Mouse (Mus musculus) forebrain, embryonic 16.5 days (tissue): ENCODE results near the gene Hibadh. TPM values are rescaled to one million over a fixed set of nuclear protein-coding genes. Genes with fewer than 3 reads are reported as not detected.

Source experiments
- ATAC-seq: fragments of 200-750 bp; cut with Nextera tagmentation; 2 replicates; pipeline ENCODE4 v1.8.0; 2017; ENCODE audit warnings: mild to moderate bottlenecking, moderate library complexity
- H3K27ac ChIP-seq: fragments of 300-500 bp; sonication (generic); 2 replicates; pipeline ENCODE4 v1.5.1; 2014; ENCODE audit warnings: low read length, control low read depth
- H3K27me3 ChIP-seq: fragments of 300-500 bp; sonication (generic); replicated peaks from 2 replicates; pipeline ENCODE4 v1.6.1; 2014; ENCODE audit warnings: low read length; ENCODE audit not compliant: control insufficient read depth, insufficient read depth
- H3K36me3 ChIP-seq: fragments of 300-500 bp; sonication (generic); 2 replicates; pipeline ENCODE4 v1.6.1; 2014; ENCODE audit not compliant: control insufficient read depth, insufficient read depth
- H3K4me1 ChIP-seq: fragments of 300-500 bp; sonication (generic); replicated peaks from 2 replicates; pipeline ENCODE4 v1.6.1; 2014; ENCODE audit warnings: low read length; ENCODE audit not compliant: control insufficient read depth, insufficient read depth
- H3K4me2 ChIP-seq: fragments of 300-500 bp; sonication (generic); 2 replicates; pipeline ENCODE4 v1.6.1; 2014; ENCODE audit warnings: mild to moderate bottlenecking, low read length, control low read depth
- H3K4me3 ChIP-seq: fragments of 300-500 bp; sonication (generic); replicated peaks from 2 replicates; pipeline ENCODE4 v1.5.1; 2014; ENCODE audit warnings: mild to moderate bottlenecking, low read length, control low read depth
- H3K9ac ChIP-seq: fragments of 300-500 bp; sonication (generic); replicated peaks from 2 replicates; pipeline ENCODE4 v1.6.1; 2014; ENCODE audit warnings: low read depth, low read length, control low read depth
- H3K9me3 ChIP-seq: fragments of 300-500 bp; sonication (generic); 2 replicates; pipeline ENCODE4 v1.6.1; 2016; ENCODE audit warnings: low read length; ENCODE audit not compliant: control insufficient read depth
- WGBS: fragments of 180-500 bp; shearing (Covaris S2); extraction: QIAGEN DNeasy Blood & Tissue Kit; methylation state at CpG from one replicate; pipeline ENCODE4 v1.1.7; 2014; 5-methylcytosine and 5-hydroxymethylcytosine counted together
- polyA plus RNA-seq: library from polyadenylated mRNA; unstranded; fragments of >200 nt; fragmentation: Nextera tagmentation; extraction: Ambion mirVana; gene quantifications from 2 replicates; pipeline ENCODE4 v1.2.1, GENCODE M21; 2015

Gene Hibadh
- polyA plus RNA-seq, 1 experiment from 2014 or later: 50.8 TPM

GRCm38 (mm10) chr6:52623741-52624140 is 16.4 kb downstream of the Hibadh start:
- Histone ChIP-seq H3K9me3 (no peaks in the 10 kb centered on the region), H3K27me3 (no peaks in the 10 kb centered on the region), H3K4me2 (no peak overlapping the region), H3K4me3 (no peak overlapping the region), H3K27ac (no peak overlapping the region), H3K9ac (no peak overlapping the region), H3K4me1 (no peaks in the 10 kb centered on the region), H3K36me3 (peaks cover 5% of the 10 kb centered on the region; the same call in 1 of the 2 replicates)
- ATAC-seq: no peak
- WGBS: 50% methylated on average over 3 of the region's 3 CpGs

GRCm38 (mm10) chr6:52621731-52622480 is 18.3 kb downstream of the Hibadh start:
- no peak overlapping the region for H3K4me2 ChIP-seq
- peaks cover 5% of the 10 kb centered on the region; the same call in 1 of the 2 replicates for H3K36me3 ChIP-seq
- H3K9me3 ChIP-seq: no peaks in the 10 kb centered on the region
- H3K4me3 ChIP-seq: no peak overlapping the region
- H3K4me1 ChIP-seq: no peaks in the 10 kb centered on the region
- no peak overlapping the region for H3K27ac ChIP-seq
- H3K9ac ChIP-seq: no peak overlapping the region
- WGBS: 77% methylated on average over 11 of the region's 11 CpGs
- ATAC-seq: no peak
- H3K27me3 ChIP-seq: no peaks in the 10 kb centered on the region

GRCm38 (mm10) chr6:52620090-52620489 is 20.1 kb downstream of the Hibadh start:
- 81% methylated on average over 2 of the region's 2 CpGs for WGBS
- Histone ChIP-seq H3K9ac (no peak overlapping the region), H3K36me3 (peaks cover 5% of the 10 kb centered on the region; the same call in 1 of the 2 replicates), H3K4me3 (no peak overlapping the region), H3K27me3 (no peaks in the 10 kb centered on the region), H3K4me1 (no peaks in the 10 kb centered on the region), H3K4me2 (no peak overlapping the region), H3K27ac (no peak overlapping the region), H3K9me3 (no peaks in the 10 kb centered on the region)
- ATAC-seq: no peak

GRCm38 (mm10) chr6:52609626-52610352 is 30.4 kb downstream of the Hibadh start:
- no peaks in the 10 kb centered on the region for H3K36me3 ChIP-seq
- no peak overlapping the region for H3K9ac ChIP-seq
- H3K27me3 ChIP-seq: no peaks in the 10 kb centered on the region
- H3K4me3 ChIP-seq: no peak overlapping the region
- H3K27ac ChIP-seq: no peak overlapping the region
- ATAC-seq: no peak
- H3K9me3 ChIP-seq: no peaks in the 10 kb centered on the region
- no peak overlapping the region for H3K4me2 ChIP-seq
- WGBS: 91% methylated on average over 6 of the region's 6 CpGs
- H3K4me1 ChIP-seq: no peaks in the 10 kb centered on the region

GRCm38 (mm10) chr6:52608121-52608520 is 32.1 kb downstream of the Hibadh start:
- no peak overlapping the region for H3K4me2 ChIP-seq
- H3K4me3 ChIP-seq: no peak overlapping the region
- H3K9me3 ChIP-seq: no peaks in the 10 kb centered on the region
- no peak overlapping the region for H3K9ac ChIP-seq
- no peaks in the 10 kb centered on the region for H3K36me3 ChIP-seq
- ATAC-seq: no peak
- WGBS: 92% methylated on average over 4 of the region's 4 CpGs
- no peaks in the 10 kb centered on the region for H3K27me3 ChIP-seq
- no peak overlapping the region for H3K27ac ChIP-seq
- H3K4me1 ChIP-seq: no peaks in the 10 kb centered on the region

- no peak for ATAC-seq
- H3K9me3 ChIP-seq: no peaks in the 10 kb centered on the region
- no peaks in the 10 kb centered on the region for H3K4me1 ChIP-seq
- no peak overlapping the region for H3K27ac ChIP-seq
- no peak overlapping the region for H3K9ac ChIP-seq
- H3K4me3 ChIP-seq: no peak overlapping the region
- H3K27me3 ChIP-seq: no peaks in the 10 kb centered on the region
- H3K36me3 ChIP-seq: no peaks in the 10 kb centered on the region
- no peak overlapping the region for H3K4me2 ChIP-seq
- 77% methylated on average over 7 of the region's 7 CpGs for WGBS
Observed at GRCm38 (mm10) chr6:52606746-52607347, 33.3 kb downstream of the Hibadh start.

GRCm38 (mm10) chr6:52601706-52602642 is 38.2 kb downstream of the Hibadh start:
- 87% methylated on average over 7 of the region's 7 CpGs for WGBS
- Histone ChIP-seq H3K27ac (no peak overlapping the region), H3K36me3 (no peaks in the 10 kb centered on the region), H3K4me3 (no peak overlapping the region), H3K27me3 (no peaks in the 10 kb centered on the region), H3K4me2 (no peak overlapping the region), H3K4me1 (no peaks in the 10 kb centered on the region), H3K9me3 (no peaks in the 10 kb centered on the region), H3K9ac (no peak overlapping the region)
- no peak for ATAC-seq

GRCm38 (mm10) chr6:52601117-52601516 is 39.1 kb downstream of the Hibadh start:
- H3K27me3 ChIP-seq: no peaks in the 10 kb centered on the region
- H3K4me1 ChIP-seq: no peaks in the 10 kb centered on the region
- ATAC-seq: no peak
- H3K9me3 ChIP-seq: no peaks in the 10 kb centered on the region
- no peak overlapping the region for H3K4me3 ChIP-seq
- no peaks in the 10 kb centered on the region for H3K36me3 ChIP-seq
- no peak overlapping the region for H3K9ac ChIP-seq
- no peak overlapping the region for H3K27ac ChIP-seq
- no peak overlapping the region for H3K4me2 ChIP-seq
- 63% methylated on average over 4 of the region's 4 CpGs for WGBS
